Mouse (Mus musculus) liver, adult (tissue): ENCODE data around the gene Taco1.

Experiments
- GATA4 ChIP-seq: IDR thresholded peaks from 2 replicates; pipeline ENCODE4 v1.6.1; 2014; ENCODE audit warnings: mild to moderate bottlenecking, low read length; ENCODE audit not compliant: insufficient replicate concordance

Taco1 gene

DNA sequence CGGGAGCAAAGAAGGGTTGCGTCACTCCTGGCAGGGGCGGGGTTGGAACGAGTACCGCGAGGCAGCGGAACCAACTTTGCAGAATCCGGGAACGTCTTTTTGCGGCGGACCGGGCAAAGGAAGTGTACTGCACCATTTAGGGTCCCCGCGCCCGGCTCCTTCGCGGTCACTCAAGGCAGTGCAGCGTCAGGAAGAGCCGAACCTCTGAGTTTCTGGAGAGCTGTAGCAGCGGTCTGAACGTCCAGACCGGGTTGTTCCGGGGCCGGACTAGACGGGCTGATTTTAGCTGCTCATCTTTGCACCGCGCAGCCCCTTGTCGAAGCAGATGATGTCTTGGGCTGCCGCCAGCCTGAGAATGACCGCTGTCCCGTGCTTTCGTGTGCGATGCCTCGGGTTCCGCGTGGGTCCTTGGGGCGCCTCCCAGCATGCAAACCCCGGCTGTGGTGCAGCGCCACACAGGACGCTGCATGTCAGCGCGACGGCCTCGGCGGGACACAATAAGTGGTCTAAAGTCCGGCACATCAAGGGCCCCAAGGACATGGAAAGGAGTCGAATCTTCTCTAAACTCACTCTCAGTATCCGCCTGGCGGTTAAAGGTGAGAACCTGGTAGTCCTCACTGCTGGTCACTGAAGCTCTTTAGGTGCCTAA is at the start of gene Taco1:
Gene Taco1 (plus strand): TSS at position 139 of the 649 bp plus-strand sequence.
- TF ChIP-seq GATA4 = no peak

GRCm38 (mm10) chr11:106016440-106016839 is 49.4 kb upstream of the Taco1 start:
- TF ChIP-seq GATA4 = no peak

- no peak for TF ChIP-seq GATA4
Measured at GRCm38 (mm10) chr11:106020051-106020763, 45.7 kb upstream of the Taco1 start.

- no peak for TF ChIP-seq GATA4
Measured at GRCm38 (mm10) chr11:106025774-106026173, 40.1 kb upstream of the Taco1 start.

DNA sequence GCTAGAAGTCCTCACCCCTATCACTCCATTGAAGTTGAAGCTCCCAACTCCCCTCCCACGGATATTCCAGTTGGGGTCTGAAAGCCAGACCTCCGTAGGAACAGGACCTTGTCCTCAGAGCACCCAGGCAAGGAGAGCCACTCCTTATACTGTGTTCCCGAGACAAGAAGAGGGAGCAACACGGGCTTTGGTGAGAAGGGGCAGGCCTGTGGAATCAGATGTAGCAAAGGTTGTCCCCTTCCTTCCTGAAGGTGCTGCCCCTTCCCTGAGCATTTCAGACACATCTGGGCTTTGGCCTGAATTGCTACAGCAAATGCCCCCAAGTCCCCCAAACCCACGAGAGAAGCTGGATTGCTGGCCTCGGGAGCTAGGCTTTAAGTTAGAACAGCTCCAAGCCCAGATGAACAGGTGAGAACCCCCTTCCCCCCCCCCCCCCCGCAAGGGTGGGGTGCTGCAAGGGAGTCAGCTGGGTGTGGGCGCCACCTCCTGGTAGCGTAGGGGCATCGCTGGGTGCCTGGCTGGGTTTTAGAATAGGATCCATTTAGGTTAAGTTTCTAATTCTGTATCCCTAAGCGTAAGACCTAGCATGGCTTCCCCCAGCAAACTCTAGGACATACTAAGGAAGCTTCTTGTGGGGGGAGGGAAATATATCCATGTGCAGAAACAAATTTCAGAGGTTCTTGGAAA is 39.3 kb upstream of the Taco1 start:
- no peak for TF ChIP-seq GATA4

DNA sequence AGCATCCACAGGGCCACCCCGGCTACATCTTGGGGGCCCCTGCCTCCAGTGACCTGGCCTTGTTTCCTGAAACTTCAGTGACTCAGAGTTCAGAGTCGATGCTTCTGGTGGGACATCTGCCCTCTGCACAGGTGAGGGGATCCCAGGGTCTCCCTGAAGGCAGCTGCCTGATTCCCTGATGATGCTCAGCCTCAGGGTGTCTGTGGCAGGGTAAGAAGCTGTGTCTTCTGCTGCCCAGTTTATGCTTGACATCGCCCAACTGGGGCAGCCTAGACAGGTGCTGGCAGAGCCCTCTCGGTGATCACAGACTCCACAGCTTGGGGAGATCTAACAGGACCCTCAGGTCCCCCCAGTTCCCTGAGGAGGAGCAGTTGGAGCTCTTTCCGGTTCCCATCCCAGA is 38.3 kb upstream of the Taco1 start:
- TF ChIP-seq GATA4 = no peak

GRCm38 (mm10) chr11:106033491-106033919 is 32.4 kb upstream of the Taco1 start:
- TF ChIP-seq GATA4 = no peak

- TF ChIP-seq GATA4 = no peak
Measured at GRCm38 (mm10) chr11:106034986-106035385, 30.9 kb upstream of the Taco1 start.

DNA sequence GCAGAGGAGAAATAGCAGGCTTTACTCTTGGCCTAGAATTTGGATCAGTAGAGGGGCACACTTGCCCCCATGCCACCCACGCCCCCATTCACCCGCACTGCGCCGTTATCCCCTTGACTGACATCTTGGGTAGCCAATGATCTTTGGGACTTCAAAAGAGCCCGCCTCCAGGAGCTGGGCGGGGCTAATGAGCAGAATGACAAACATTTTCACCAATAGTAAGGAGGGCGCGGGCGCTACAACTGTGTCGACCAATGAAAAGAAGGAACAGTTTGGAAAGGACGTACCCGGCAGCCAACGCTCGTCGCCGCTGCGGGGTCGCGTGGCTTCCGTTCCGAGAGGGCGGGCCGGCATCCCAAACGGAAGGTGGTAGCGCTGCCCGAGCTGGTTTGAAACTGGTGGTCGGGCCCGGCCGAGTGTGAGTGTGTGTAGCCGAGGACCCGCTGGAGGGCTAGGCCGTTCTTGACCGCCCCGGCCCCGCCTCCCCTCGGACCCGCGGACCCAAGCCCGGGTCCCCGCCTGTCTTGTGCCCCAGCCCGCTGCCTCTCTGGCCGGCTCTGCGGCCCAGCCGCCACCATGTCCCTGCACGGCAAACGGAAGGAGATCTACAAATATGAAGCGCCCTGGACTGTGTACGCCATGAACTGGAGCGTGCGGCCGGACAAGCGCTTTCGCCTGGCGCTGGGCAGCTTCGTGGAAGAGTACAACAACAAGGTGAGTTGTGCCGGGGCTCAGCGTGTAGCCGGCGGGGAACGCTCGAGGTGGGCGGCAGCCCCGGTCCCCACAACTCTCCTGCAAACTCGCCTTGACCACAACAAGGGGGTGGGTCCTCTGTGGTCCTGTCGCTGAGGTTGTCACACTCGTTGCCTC is 29.1 kb upstream of the Taco1 start, which contains the start of gene Dcaf7:
Gene Dcaf7 (plus strand): TSS at position 325 of the 870 bp plus-strand sequence.
- no peak for TF ChIP-seq GATA4

GRCm38 (mm10) chr11:106037418-106037751 is 28.5 kb upstream of the Taco1 start:
- no peak for TF ChIP-seq GATA4

DNA sequence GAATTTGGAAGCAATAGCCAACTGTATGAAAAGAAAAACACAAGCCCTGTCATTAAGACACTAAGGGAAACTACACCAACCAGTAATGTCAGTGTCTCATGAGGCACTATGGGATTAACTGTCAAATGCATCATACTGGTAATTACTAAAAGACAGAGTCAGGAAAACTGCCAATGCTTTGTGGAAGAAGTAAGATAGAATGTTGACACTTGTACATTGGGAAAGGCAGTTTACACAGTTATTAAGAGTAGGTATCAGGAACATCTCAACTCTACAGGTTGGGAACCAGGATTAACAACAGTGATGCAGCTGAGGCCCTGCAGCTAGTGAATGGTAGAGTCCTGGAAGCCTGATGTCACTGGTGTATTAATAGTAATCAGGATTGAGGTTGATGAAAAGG is 21.5 kb upstream of the Taco1 start:
- no peak for TF ChIP-seq GATA4

- no peak for TF ChIP-seq GATA4
Measured at GRCm38 (mm10) chr11:106045256-106045655, 20.6 kb upstream of the Taco1 start.

DNA sequence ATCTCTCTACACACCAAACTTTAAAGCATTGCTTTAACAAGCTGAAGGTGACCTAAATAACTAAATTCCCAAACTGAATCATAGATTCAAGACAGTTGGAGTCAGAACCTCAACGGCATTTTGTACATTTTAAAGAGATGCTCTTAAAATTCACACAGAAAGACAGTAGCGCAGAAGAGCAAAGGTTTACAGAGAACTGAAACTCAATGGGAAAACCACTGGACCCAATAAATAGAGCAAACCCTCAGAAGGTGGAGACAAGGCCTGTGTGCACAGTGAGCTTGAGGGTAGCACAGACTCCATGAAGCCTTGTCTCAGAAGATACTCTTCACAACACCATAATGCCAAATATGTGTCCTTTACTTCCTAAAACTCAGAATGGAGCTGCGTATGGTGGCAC is 20.1 kb upstream of the Taco1 start:
- no peak for TF ChIP-seq GATA4

DNA sequence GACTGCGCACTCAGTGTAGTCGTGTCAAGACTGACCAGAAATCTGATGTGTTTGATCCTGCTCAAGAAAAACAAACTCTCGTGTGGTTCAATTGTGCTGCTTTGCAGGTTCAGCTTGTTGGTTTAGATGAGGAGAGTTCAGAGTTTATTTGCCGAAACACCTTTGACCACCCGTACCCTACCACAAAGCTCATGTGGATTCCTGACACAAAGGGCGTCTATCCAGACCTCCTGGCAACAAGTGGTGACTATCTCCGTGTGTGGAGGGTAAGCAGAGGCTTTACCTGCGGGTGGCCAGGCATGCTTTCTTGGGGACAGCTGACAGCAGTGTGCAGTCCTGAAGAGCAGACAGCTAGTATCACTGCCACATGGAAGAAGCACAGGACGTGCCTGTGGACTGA is 19.3 kb upstream of the Taco1 start:
- TF ChIP-seq GATA4 = no peak

DNA sequence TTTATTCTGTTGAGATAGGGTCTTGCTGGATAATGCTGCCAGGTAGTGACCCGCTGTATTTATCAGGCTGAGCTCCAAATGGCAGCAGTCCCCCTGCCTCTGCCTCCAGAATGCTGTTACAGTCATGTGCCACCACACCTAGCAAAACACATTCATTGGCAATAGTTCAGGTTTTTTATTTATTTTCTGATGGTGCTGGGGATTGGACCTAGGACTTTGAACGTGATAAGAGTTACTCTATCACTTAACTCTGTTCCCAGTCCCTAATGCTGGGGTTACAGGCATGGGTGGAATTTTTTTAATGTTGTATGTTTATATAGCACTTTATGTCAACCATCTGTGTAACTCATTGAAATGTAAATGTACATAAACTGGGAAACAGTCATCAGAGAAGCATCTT is 11.9 kb upstream of the Taco1 start:
- TF ChIP-seq GATA4 = no peak
